Mouse (Mus musculus) spleen, adult 2 months (tissue): Measurements from ENCODE around the gene Hist2h2be. TPM values are rescaled to one million over a fixed set of nuclear protein-coding genes. Genes with fewer than 3 reads are reported as not detected.
"Not testable (repeated sequence)": the region's sequence is repeated elsewhere in the genome, so short reads cannot be mapped to it uniquely, and the experiment has no call there.

Source experiments
- DNase-seq, 2 experiments: peaks; one replicate each; pipeline versions ENCODE4 v3.0.0 to v3.0.0-alpha.2; 2012 to 2021; ENCODE audit warnings: low spot score in 2 of 2, low read depth in 1 of 2
- H3K27ac ChIP-seq: fragments of 200-500 bp; 2 replicates; pipeline ENCODE4 v1.5.1; 2012; ENCODE audit warnings: low read length, inconsistent platforms; ENCODE audit not compliant: insufficient read depth
- H3K27me3 ChIP-seq: fragments of 200-500 bp; 2 replicates; pipeline ENCODE4 v1.6.1; 2012; ENCODE audit warnings: mild to moderate bottlenecking, moderate library complexity, low read length, inconsistent platforms; ENCODE audit not compliant: control insufficient read depth, insufficient read depth
- H3K36me3 ChIP-seq: fragments of 200-500 bp; 2 replicates; pipeline ENCODE4 v1.6.1; 2012; ENCODE audit warnings: mild to moderate bottlenecking, low read length, inconsistent platforms; ENCODE audit not compliant: control insufficient read depth, insufficient read depth
- H3K4me1 ChIP-seq: fragments of 200-500 bp; 2 replicates; pipeline ENCODE4 v1.6.1; 2011; ENCODE audit warnings: inconsistent platforms; ENCODE audit not compliant: control insufficient read depth, insufficient read depth, insufficient read length
- H3K4me3 ChIP-seq: fragments of 200-500 bp; 2 replicates; pipeline ENCODE4 v1.5.1; 2011; ENCODE audit warnings: mild to moderate bottlenecking, inconsistent platforms; ENCODE audit not compliant: insufficient read depth, insufficient read length; ENCODE audit errors: extremely low read depth
- CTCF ChIP-seq: fragments of 200-500 bp; IDR thresholded peaks from 2 replicates; pipeline ENCODE4 v1.5.1; 2011; ENCODE audit warnings: mild to moderate bottlenecking, inconsistent platforms; ENCODE audit not compliant: insufficient read depth, insufficient read length, insufficient replicate concordance; ENCODE audit errors: extremely low read depth
- POLR2A ChIP-seq: fragments of 200-500 bp; IDR thresholded peaks from 2 replicates; pipeline ENCODE4 v1.6.1; 2011; ENCODE audit warnings: low read depth, low read length, inconsistent platforms
- WGBS: fragments of 180-500 bp; shearing (Covaris S2); methylation state at CpG from one replicate; pipeline ENCODE4 v1.1.7; 2018; 5-methylcytosine and 5-hydroxymethylcytosine counted together
- polyA plus RNA-seq: library from polyadenylated mRNA; depleted of rRNA; stranded (reverse); fragments of >200 nt; gene quantifications from 2 replicates; pipeline ENCODE4 v1.2.3, GENCODE M21; 2012

The Hist2h2be gene
- polyA plus RNA-seq, 1 experiment, result 3.3 TPM

GRCm38 (mm10) chr3:96231758-96232120 is 10.8 kb downstream of the Hist2h2be start:
- no peak overlapping the region for H3K27ac ChIP-seq
- no peaks in the 10 kb centered on the region for H3K36me3 ChIP-seq
- 79% methylated on average over 2 of the region's 2 CpGs for whole genome bisulfite sequencing
- no peaks in the 10 kb centered on the region for H3K27me3 ChIP-seq
- no peak overlapping the region for H3K4me3 ChIP-seq
- no peak for DNase-seq
- no peaks in the 10 kb centered on the region for H3K4me1 ChIP-seq
- TF ChIP-seq CTCF (no peak), POLR2A (no peak)

- Histone ChIP-seq H3K27ac (no peak overlapping the region), H3K4me3 (no peak overlapping the region), H3K27me3 (no peaks in the 10 kb centered on the region), H3K4me1 (no peaks in the 10 kb centered on the region), H3K36me3 (no peaks in the 10 kb centered on the region)
- WGBS, result 78% methylated on average over 2 of the region's 2 CpGs
- TF ChIP-seq CTCF (no peak), POLR2A (no peak)
- no peak for DNase-seq
Measured at GRCm38 (mm10) chr3:96234914-96235313, 14.0 kb downstream of the Hist2h2be start.

- H3K4me3 ChIP-seq, result no peak overlapping the region
- TF ChIP-seq CTCF (no peak), POLR2A (no peak)
- peaks cover 1% of the 10 kb centered on the region; the same call in 1 of the 2 replicates for H3K4me1 ChIP-seq
- no peak for DNase-seq
- WGBS, result 84% methylated on average over 3 of the region's 3 CpGs
- no peaks in the 10 kb centered on the region for H3K36me3 ChIP-seq
- no peaks in the 10 kb centered on the region for H3K27me3 ChIP-seq
- H3K27ac ChIP-seq, result no peak overlapping the region
Measured at GRCm38 (mm10) chr3:96235836-96236235, 14.9 kb downstream of the Hist2h2be start.

DNA sequence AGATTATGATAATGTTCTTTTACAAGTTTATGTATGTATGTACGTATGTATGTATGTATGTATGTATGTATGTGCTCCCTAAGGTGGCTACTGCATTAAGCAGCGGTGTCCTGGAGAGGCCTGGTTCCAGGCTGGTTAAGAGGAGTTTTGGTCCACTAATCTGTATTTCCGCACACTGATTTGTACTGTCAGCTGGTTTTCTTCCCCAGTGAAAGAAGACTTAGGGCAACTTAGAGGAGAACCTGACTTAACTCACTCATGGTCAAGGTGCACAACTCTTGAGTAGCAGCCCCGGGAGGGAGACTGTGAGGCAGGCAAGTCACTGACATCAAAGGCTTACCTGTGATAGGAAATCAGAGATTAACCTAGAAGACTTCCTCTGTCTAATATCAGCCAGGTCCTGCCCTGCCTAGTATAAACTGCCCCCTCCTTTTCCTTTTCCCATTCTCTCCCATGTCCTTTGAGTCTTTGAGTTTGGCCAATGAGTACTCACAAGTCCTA is 16.0 kb downstream of the Hist2h2be start:
- H3K36me3 ChIP-seq, result no peaks in the 10 kb centered on the region
- 80% methylated on average over 4 of the region's 4 CpGs for WGBS
- DNase-seq, result no peak
- H3K27ac ChIP-seq, result no peak overlapping the region
- TF ChIP-seq POLR2A (no peak), CTCF (no peak)
- H3K4me1 ChIP-seq, result peaks cover 2% of the 10 kb centered on the region; the same call in 1 of the 2 replicates
- H3K4me3 ChIP-seq, result no peak overlapping the region
- no peaks in the 10 kb centered on the region for H3K27me3 ChIP-seq

GRCm38 (mm10) chr3:96237335-96237903 is 16.5 kb downstream of the Hist2h2be start:
- H3K27me3 ChIP-seq, result no peaks in the 10 kb centered on the region
- H3K4me1 ChIP-seq, result peaks cover 2% of the 10 kb centered on the region; the same call in 1 of the 2 replicates
- no peak overlapping the region for H3K27ac ChIP-seq
- no peaks in the 10 kb centered on the region for H3K36me3 ChIP-seq
- 55% methylated on average over 7 of the region's 7 CpGs for WGBS
- DNase-seq, result no peak
- TF ChIP-seq CTCF (no peak), POLR2A (no peak)
- no peak overlapping the region for H3K4me3 ChIP-seq

- Histone ChIP-seq H3K4me3 (no peak overlapping the region), H3K36me3 (no peaks in the 10 kb centered on the region), H3K27ac (no peak overlapping the region), H3K27me3 (no peaks in the 10 kb centered on the region), H3K4me1 (peaks cover 2% of the 10 kb centered on the region; the same call in 1 of the 2 replicates)
- 6% methylated on average over 12 of the region's 12 CpGs for WGBS
- no peak for DNase-seq
- TF ChIP-seq CTCF, result no peak
- no peak for TF ChIP-seq POLR2A
Measured at GRCm38 (mm10) chr3:96237904-96238511, 17.1 kb downstream of the Hist2h2be start.

DNA sequence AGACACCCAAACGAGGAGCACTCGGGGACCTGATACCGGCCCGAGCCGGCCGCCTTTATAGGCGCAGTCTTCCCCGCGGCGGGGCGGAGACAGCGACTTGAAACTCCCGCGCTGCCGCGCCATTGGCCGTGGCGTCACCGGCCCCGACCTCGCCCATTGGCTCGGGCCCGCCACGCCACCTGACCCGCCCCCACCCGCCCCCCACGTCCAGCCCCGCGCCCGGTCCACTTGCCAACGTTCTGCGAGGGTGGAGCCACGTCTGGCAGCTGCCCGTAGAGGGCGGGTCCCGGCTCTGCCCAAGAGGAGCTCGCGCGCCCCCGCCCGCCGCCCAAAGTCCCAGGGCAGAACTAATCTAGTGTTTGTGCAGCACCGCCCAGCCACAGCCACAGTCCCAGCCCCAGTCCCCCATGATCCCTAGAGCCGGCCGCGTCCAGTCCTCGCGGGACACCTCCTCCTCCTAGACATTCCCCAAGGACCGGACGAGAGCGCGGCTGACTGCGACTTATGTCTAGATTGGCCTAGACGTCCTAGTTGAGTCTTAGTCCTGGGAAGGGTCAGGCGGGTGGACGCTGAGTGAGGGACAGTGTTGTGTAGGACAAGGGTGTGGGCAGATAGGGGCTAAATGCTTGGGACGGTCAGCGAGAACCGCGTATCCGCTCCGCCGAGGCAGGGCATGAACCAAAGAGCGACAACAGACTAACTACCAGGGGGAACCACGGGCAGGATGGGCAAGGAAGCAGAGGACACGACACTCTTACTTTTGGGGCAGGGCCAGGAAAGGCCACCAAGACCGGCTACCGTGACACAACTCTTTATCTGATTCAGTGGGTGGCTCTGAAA is 18.3 kb downstream of the Hist2h2be start, which contains the start of gene Hist2h3c2:
Gene Hist2h3c2, minus strand, starts transcription at position 174 of the 840 bp plus-strand sequence.
- WGBS, result 0% methylated on average over 12 of the region's 68 CpGs

GRCm38 (mm10) chr3:96239949-96240798 is 19.3 kb downstream of the Hist2h2be start, which contains the start of gene Hist2h2aa2:
TSS of gene Hist2h2aa2 (minus strand) at chr3:96240276.
- H3K36me3 ChIP-seq, H3K27me3 ChIP-seq, H3K4me1 ChIP-seq: not testable (repeated sequence)
- H3K27ac ChIP-seq, result peak within 1 kb of the TSS; percentile 94
- WGBS, result 3% methylated on average over 45 of the region's 85 CpGs
- peak within 1 kb of the TSS; percentile 65 for H3K4me3 ChIP-seq
- DNase-seq, result peak in 1 of 2 experiments; percentile 92

More for the DNA sequence above, 18.3 kb downstream of the Hist2h2be start, which contains the start of gene Hist2h3c2:
- DNase-seq, H3K36me3 ChIP-seq, H3K4me1 ChIP-seq, H3K27me3 ChIP-seq: not testable (repeated sequence)
- Histone ChIP-seq H3K27ac (peak within 1 kb of the TSS; percentile 82), H3K4me3 (peak within 1 kb of the TSS; percentile 65)
